Mouse (Mus musculus) embryo, embryonic 11.5 days (tissue): ENCODE measurements around the gene Sipa1l1.
"Not testable (repeated sequence)": the region's sequence is repeated elsewhere in the genome, so short reads cannot be mapped to it uniquely, and the experiment has no call there.

ENCODE experiments used
- DNase-seq: peaks from one replicate; pipeline ENCODE4 v3.0.0-alpha.2; 2012; ENCODE audit warnings: low read depth, low spot score

The Sipa1l1 gene

GRCm38 (mm10) chr12:82474409-82474808 lies 305.3 kb downstream of the Sipa1l1 start:
- DNase-seq = no peak

DNA sequence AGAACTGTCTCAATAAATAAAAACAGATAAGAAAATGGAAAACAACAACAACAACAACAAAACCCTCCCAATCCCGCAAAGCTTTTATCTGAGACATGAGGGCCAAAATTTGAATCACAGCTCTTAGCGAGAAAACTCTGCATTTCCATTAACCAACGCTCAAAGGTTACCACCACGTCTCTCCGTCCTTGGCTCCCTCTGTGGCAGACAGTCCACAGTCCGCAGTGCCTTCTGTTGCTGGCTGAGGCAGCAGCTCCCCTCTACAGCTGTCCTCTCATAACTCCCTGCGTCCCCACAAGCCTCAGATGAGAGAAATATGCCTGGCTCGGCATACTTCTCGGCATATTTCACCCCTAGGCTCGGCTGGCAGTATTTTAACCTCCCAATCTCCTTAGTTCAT lies 306.9 kb downstream of the Sipa1l1 start:
- no peak for DNase-seq

- no peak for DNase-seq
Observed at GRCm38 (mm10) chr12:82476580-82476979, 307.5 kb downstream of the Sipa1l1 start.

DNA sequence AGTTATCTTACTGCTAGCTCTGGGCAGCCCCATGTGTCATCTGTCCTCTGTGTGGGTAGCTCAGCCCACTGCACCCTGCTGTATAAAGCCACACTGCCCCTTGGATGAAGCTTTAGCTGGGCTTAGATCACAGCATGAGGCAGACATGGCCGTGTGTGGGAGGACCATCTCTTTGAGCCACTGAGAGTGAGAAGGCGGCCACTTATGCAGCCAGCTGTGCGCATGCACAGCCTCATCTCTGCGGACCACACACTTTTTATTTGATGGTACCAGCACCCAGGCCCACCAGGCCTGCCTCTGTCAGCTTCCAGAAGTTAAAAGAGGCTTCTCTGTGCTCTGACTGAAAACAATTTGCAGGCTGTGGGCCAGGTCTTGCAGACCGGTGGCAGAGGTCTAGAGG lies 308.7 kb downstream of the Sipa1l1 start:
- no peak for DNase-seq

- no peak for DNase-seq
Observed at GRCm38 (mm10) chr12:82478256-82478655, 309.1 kb downstream of the Sipa1l1 start.

DNA sequence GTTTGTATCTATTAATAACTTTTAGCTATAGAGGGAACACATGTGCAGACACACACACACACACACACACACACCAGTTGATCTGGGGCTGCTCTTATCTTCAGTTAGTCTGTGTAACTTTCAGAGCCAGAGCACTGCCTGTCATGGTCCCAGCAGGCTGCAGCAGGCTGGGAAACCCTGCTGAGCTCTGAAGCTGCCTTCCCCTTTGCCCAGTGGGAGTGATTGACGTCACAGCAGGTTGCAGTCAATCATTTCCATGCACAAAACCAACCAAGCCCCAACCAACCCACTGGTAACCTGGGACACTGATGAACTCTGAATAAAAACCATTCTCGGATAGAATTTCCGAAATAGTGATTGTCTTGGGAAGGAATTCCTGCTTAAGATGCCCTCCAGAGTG lies 310.3 kb downstream of the Sipa1l1 start:
- no peak for DNase-seq

GRCm38 (mm10) chr12:82480425-82480824 lies 311.3 kb downstream of the Sipa1l1 start:
- DNase-seq = not testable (repeated sequence)

DNA sequence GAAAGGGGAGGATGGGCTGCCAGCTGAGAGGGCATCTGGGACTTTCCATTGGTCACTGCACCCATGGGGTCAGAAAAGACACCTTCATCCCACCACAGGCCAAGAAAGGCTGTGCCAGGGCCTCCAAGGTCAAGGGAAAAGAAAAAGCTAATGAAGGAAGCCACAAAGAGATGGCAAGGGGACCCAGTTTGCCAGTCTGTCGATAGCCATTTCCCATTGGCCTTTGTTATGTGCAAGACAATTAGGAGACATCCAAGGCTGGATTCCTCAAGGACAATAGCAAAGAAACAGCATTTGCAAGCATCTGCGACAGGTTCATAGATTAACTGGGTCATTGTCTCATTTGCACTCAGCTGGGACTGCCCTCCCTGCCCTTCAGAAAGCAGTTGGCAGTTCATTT lies 316.3 kb downstream of the Sipa1l1 start:
- no peak for DNase-seq

- no peak for DNase-seq
Observed at GRCm38 (mm10) chr12:82486829-82487560, 317.9 kb downstream of the Sipa1l1 start.

- DNase-seq = no peak
Observed at GRCm38 (mm10) chr12:82489093-82489492, 320.0 kb downstream of the Sipa1l1 start.

DNA sequence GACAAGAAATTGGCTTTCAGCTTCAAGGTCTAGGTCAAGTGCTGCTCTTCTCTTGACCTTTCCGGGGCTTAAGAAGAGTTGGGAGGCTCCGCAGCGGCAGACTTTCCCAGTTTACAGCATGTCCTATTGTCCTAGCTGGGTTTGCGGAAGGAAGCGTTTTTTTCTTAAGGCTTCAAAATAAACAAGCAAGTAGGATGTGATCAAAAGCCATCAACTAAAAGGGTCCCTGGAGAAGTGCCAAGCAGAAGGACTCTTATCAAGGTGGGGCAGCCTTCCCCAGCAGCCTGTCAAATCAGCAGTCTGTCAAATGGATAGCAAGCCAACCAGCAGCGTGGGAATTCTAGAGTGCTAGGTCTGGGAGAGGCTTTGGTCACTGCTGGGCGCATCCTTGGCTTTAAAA lies 320.5 kb downstream of the Sipa1l1 start:
- no peak for DNase-seq

DNA sequence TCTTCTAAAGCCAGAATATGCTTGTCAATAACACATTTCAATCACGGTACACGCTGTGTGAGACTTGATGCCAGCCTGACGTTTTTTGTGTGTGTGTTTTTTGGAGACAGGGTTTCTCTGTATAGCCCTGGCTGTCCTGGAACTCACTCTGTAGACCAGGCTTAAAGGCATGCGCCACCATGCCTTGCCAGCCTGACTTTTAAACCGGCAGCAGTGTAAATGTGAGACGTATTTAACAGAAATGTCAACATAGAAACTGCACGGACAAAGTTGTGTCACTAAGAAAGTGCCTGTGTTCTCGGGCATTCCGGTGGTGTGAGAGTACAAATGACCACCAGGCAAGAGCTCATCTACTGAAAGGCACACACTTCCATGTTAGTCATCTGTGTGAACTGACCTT lies 323.3 kb downstream of the Sipa1l1 start:
- DNase-seq = no peak

- DNase-seq = not testable (repeated sequence)
Observed at GRCm38 (mm10) chr12:82493260-82493659, 324.1 kb downstream of the Sipa1l1 start.

DNA sequence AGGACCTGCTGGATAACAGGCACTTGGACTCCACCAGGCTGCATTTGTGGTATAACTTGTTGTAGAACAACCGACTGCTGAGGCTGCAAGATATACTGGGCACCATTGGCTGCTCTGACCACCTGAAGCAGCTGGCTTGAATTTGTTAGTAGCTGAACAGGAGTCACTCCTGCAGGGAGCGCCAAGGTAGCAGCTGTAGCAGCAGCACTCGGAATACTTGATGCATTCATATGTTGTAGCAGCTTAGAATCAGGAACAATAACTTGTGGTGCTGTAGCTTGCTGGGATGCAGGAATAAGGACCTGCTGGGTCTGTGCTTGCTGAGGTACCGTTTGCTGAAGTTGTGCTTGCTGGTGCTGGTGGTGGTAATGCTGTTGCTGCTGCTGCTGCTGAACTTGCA lies 326.8 kb downstream of the Sipa1l1 start:
- DNase-seq = no peak

- peak; percentile 46 for DNase-seq
Observed at GRCm38 (mm10) chr12:82497866-82498631, 328.9 kb downstream of the Sipa1l1 start.

DNA sequence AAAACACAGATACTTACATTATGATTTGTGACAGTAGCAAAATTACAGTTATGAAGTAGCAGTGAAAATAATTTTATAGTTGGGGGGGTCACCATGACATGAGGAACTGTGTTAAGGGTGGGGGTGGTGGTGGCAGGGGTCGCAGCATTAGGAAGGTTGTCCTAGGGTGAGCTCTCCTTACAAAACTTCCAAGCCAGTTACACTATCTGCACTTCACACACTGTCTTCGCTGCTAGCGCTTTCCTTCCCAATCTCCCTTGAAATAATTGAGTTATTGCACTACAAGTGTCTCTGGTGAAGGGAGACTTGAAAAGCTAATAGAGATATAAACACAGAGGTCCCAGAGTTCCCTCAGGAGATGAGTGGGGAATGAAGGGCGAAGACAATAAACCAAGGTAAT lies 329.6 kb downstream of the Sipa1l1 start:
- no peak for DNase-seq

- DNase-seq = no peak
Observed at GRCm38 (mm10) chr12:82499731-82500130, 330.6 kb downstream of the Sipa1l1 start.
